Mouse (Mus musculus) C2C12 (cell line): ENCODE measurements around the gene Hist1h3b.

Source experiments
- CEBPB ChIP-seq: IDR thresholded peaks from one replicate; pipeline ENCODE4 v1.6.1; 2011; ENCODE audit warnings: low read depth, mild to moderate bottlenecking, control low read depth, moderate library complexity
- CTCF ChIP-seq: IDR thresholded peaks from one replicate; pipeline ENCODE4 v1.5.1; 2011; ENCODE audit not compliant: control insufficient read depth, insufficient read depth, insufficient read length
- MAX ChIP-seq: IDR thresholded peaks from one replicate; pipeline ENCODE4 v1.6.1; 2011; ENCODE audit warnings: mild to moderate bottlenecking, control low read depth
- USF1 ChIP-seq: IDR thresholded peaks from one replicate; pipeline ENCODE4 v1.6.1; 2011; ENCODE audit warnings: low read depth, mild to moderate bottlenecking, control low read depth, moderate library complexity

DNA sequence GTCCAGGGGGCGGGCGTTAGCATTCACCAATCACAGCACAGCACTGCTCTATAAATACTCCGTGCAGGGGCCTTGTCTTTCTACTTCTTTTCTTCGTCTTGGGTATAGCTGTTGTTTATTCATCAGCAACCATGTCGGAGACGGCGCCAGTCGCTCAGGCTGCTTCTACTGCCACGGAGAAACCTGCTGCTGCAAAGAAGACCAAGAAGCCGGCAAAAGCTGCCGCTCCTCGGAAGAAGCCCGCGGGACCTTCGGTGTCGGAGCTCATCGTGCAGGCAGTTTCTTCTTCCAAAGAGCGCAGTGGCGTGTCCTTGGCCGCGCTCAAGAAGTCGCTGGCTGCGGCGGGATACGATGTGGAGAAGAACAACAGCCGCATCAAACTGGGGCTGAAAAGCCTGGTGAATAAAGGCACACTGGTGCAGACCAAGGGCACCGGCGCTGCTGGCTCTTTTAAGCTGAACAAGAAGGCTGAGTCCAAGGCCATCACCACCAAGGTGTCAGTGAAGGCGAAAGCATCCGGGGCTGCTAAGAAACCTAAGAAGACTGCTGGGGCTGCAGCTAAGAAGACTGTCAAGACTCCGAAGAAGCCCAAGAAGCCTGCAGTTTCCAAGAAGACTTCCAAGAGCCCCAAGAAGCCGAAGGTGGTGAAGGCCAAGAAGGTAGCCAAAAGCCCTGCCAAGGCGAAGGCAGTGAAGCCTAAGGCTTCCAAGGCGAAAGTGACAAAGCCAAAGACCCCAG is 11.7 kb downstream of the Hist1h3b start, which contains the start of gene Hist1h1a:
- no peak for TF ChIP-seq CTCF
- TF ChIP-seq USF1, result no peak
- TF ChIP-seq MAX, result no peak
- TF ChIP-seq CEBPB, result no peak
